Mouse (Mus musculus): ENCODE measurements around the gene Akap9. TPM values are rescaled to one million over a fixed set of nuclear protein-coding genes. Genes with fewer than 3 reads are reported as not detected.
"Not testable (repeated sequence)": the region's sequence is repeated elsewhere in the genome, so short reads cannot be mapped to it uniquely, and the experiment has no call there.

Gene Akap9
- polyA plus RNA-seq (2014; fragmentation: Nextera tagmentation; extraction: Ambion mirVana): 198 and 256 TPM in 2 replicates

DNA sequence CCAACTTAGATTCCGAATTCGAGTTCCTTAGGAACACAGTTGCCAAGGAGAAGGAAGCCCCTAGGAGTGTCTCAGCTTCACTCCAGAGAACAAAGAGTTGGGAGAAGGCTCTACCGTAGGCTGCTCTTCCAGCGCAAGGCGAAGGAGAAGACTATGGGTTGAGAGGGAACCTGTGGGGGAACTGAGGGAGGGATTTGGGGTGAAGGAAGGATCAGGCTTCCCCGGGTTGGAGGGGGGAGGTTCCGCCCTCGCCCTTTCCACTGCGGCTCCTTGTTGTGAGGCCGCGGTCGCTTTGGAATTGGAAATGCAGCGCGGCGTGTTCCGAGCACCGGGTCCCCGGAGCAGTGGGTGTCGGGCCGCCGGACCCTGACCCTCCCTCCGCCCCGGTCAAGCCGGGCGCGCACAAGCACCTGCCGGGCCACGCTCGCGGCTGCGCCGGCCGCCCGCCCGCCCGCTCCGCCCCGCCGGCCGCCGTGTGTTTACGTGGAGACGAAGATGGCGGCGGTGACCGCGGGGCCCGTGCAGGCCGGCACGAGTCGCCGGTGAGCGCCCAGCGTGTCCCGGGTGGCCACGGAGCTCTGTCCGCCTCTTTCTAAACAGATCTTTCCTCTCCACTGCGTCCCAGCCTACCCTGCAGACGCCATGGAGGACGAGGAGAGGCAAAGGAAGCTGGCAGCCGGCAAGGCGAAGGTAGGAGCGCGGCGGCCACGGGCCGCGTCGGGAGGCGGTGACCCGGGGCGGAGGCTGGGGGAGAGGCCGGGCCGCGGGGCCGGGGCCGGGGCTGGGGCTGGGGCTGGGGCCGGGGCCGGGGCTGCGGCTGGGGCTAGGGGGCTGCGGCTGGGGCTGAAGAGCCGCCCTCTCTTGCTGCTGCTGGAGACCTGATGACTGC, at the start of gene Akap9:
Akap9 (plus strand) TSS at position 254 of the 889 bp plus-strand sequence.
- Histone ChIP-seq H3K27ac (ENCODE audit: low read depth, low read length) (peak within 1 kb of the TSS; percentile 97), H3K9me3 (replicated peaks; ENCODE audit: control insufficient read depth, low read length) (no peaks in the 10 kb centered on the region), H3K9ac (ENCODE audit: low read length) (peak within 1 kb of the TSS; percentile 100), H3K4me2 (ENCODE audit: low read length) (peak within 1 kb of the TSS; percentile 56), H3K36me3 (ENCODE audit: control insufficient read depth, insufficient read depth, low read length) (0 out of 2 replicates have a peak, but pooled peaks cover 4% of the 10 kb centered on the region), H3K4me1 (ENCODE audit: control insufficient read depth, insufficient read depth, low read length) (peaks cover 17% of the 10 kb centered on the region), H3K4me3 (ENCODE audit: low read depth, low read length) (peak within 1 kb of the TSS; percentile 94), H3K27me3 (replicated peaks; ENCODE audit: control insufficient read depth, insufficient read depth, low read length) (no peaks in the 10 kb centered on the region)
- ATAC-seq (peak; percentile 87), DNase-seq (ENCODE audit: low spot score) (peak; percentile 78)
- 2% methylated on average over 43 of the region's 82 CpGs for whole genome bisulfite sequencing

DNA sequence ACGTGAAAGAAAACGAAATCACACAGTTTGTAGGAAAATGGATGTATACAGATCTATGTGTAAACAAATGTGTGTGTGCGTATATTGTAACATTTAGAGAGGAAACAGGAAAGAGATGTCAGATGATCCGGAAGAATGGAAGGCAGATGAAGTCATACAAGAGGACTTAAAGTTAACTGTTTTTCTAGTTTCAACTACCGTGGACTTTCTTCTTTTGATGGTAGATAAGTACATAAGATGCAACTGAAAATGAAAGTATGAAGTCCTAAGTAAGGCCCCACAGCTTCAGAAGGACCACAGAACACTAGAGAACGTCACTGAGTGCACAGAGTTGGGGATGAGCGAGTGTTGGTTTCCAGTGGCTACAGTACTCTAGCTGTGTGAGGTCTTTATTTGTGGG, 41.0 kb upstream of the Akap9 start:
- not testable (repeated sequence) for DNase-seq (ENCODE audit: low spot score); H3K27ac ChIP-seq (ENCODE audit: low read depth, low read length); H3K4me2 ChIP-seq (ENCODE audit: low read length); H3K9me3 ChIP-seq (replicated peaks; ENCODE audit: control insufficient read depth, low read length); ATAC-seq; H3K36me3 ChIP-seq (ENCODE audit: control insufficient read depth, insufficient read depth, low read length); H3K4me1 ChIP-seq (ENCODE audit: control insufficient read depth, insufficient read depth, low read length); H3K4me3 ChIP-seq (ENCODE audit: low read depth, low read length); H3K9ac ChIP-seq (ENCODE audit: low read length); H3K27me3 ChIP-seq (replicated peaks; ENCODE audit: control insufficient read depth, insufficient read depth, low read length)
- 93% methylated on average over 7 of the region's 7 CpGs for WGBS

DNA sequence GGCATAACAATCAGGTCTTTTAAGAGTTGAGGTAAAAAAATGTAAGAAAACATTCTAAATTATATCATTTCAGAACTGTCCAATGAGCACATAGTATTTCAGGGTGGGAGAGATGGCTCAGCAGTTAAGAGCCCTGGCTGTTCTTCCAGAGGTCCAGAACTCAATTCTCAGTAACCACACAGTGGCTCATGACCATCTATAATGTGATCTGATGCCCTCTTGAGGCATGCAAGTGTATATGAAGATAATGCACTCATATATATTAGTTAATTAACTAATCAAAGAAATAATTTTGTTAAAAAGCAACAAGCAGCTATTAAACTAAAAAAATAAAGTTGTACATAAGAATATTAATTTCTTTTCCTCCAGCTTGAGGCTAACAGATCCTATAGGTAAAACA, 38.7 kb upstream of the Akap9 start:
- peaks cover 6% of the 10 kb centered on the region for H3K4me1 ChIP-seq (ENCODE audit: control insufficient read depth, insufficient read depth, low read length)
- DNase-seq (ENCODE audit: low spot score) (no peak), ATAC-seq (no peak)
- H3K36me3 ChIP-seq (ENCODE audit: control insufficient read depth, insufficient read depth, low read length): no peaks in the 10 kb centered on the region
- H3K9me3 ChIP-seq (replicated peaks; ENCODE audit: control insufficient read depth, low read length): no peaks in the 10 kb centered on the region
- no peak overlapping the region for H3K27ac ChIP-seq (ENCODE audit: low read depth, low read length)
- no peak overlapping the region for H3K4me2 ChIP-seq (ENCODE audit: low read length)
- H3K9ac ChIP-seq (ENCODE audit: low read length): no peak overlapping the region
- H3K27me3 ChIP-seq (replicated peaks; ENCODE audit: control insufficient read depth, insufficient read depth, low read length): no peaks in the 10 kb centered on the region
- H3K4me3 ChIP-seq (ENCODE audit: low read depth, low read length): no peak overlapping the region

DNA sequence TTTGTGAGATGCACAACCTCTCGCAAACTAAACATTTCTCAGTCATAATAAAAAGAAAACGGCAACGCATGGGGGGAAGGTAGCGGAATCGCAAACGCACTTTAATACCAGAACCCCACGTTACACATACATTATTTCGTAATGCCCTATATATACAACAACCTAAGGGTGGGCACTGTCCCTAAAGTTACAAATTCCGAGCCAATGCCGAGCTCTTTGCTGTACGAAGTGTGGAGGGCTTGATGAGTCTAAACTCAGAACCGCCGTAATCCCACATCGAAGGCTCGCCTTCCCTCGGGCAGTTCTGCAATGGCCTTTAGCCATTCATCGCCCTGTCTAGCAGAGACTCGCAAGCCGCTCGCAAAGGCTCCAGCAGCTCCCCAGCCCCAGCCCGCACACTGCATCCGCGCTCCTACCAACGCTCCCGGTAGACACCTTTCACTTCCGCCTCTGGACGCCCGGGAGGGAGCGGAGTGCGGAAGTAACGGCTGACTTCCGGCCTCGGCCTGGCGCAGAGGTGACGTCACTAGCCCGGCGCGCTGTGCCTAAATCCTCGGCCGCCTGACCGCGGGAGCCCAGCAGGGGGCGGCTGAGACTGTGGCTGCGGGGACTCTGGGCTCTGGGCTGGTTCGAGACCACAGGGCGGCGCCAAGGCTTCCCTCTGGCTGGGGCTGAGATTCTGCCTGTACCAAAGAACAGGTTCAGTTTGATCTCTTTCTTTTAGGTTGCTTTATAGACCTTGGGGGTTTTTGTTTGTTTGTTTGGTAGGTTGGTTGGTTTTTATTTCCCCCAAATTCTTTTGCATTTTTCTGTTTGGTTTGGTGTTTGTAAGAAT, 34.2 kb upstream of the Akap9 start, which contains the start of gene Mterf1a:
Mterf1a (minus strand) TSS at position 475 of the 835 bp plus-strand sequence.
- not testable (repeated sequence) for H3K27me3 ChIP-seq (replicated peaks; ENCODE audit: control insufficient read depth, insufficient read depth, low read length); DNase-seq (ENCODE audit: low spot score); H3K4me1 ChIP-seq (ENCODE audit: control insufficient read depth, insufficient read depth, low read length); H3K36me3 ChIP-seq (ENCODE audit: control insufficient read depth, insufficient read depth, low read length); H3K9me3 ChIP-seq (replicated peaks; ENCODE audit: control insufficient read depth, low read length); H3K27ac ChIP-seq (ENCODE audit: low read depth, low read length)
- Histone ChIP-seq H3K9ac (ENCODE audit: low read length) (peak within 1 kb of the TSS; percentile 60), H3K4me3 (ENCODE audit: low read depth, low read length) (peak within 1 kb of the TSS; percentile 39), H3K4me2 (ENCODE audit: low read length) (peak within 1 kb of the TSS; percentile 71)
- 2% methylated on average over 9 of the region's 47 CpGs for WGBS
- ATAC-seq: peak; percentile 100

DNA sequence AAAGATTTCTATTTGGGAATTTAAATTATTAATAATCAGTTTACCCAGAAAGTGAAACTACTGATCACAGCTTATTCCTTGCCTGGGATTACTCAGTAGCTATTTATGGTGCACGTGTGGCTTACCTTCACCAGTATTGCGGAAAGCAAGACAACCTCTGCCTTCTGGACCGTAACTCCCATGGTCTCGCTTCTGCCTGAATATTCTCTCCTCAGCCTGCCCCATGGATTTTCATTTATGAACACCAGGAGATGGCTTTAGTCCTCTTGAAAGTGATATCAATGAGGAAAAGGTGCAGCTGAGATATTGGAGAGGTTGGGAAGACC, 33.6 kb upstream of the Akap9 start:
- not testable (repeated sequence) for H3K4me2 ChIP-seq (ENCODE audit: low read length)

DNA sequence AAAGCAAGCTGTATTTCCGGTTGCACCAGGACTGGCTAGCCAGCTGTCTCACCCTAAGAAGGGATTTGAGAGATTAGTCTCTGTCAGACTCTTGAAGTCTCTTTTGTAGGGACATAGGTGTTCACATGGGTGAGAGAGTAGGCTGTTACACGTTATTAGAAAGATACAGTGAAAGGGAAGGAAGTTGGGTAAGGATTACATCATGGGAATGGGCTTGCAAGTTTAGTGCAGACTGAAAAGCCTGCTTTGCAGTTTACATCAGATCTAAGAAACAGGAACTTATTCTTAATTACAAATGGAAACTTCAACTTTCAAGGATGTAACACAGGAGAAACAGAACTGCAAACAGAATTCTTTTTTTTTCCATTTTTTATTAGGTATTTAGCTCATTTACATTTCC, 22.4 kb upstream of the Akap9 start:
- DNase-seq (ENCODE audit: low spot score): no peak
- Histone ChIP-seq H3K4me2 (ENCODE audit: low read length) (no peak overlapping the region), H3K4me1 (ENCODE audit: control insufficient read depth, insufficient read depth, low read length) (no peaks in the 10 kb centered on the region), H3K4me3 (ENCODE audit: low read depth, low read length) (no peak overlapping the region), H3K27ac (ENCODE audit: low read depth, low read length) (no peak overlapping the region), H3K9ac (ENCODE audit: low read length) (no peak overlapping the region), H3K27me3 (replicated peaks; ENCODE audit: control insufficient read depth, insufficient read depth, low read length) (no peaks in the 10 kb centered on the region), H3K9me3 (replicated peaks; ENCODE audit: control insufficient read depth, low read length) (no peaks in the 10 kb centered on the region), H3K36me3 (ENCODE audit: control insufficient read depth, insufficient read depth, low read length) (no peaks in the 10 kb centered on the region)
- ATAC-seq: no peak
- 59% methylated on average over 2 of the region's 2 CpGs for WGBS

More for the DNA sequence above, 33.6 kb upstream of the Akap9 start:
- ATAC-seq; H3K36me3 ChIP-seq (ENCODE audit: control insufficient read depth, insufficient read depth, low read length); H3K9me3 ChIP-seq (replicated peaks; ENCODE audit: control insufficient read depth, low read length); H3K27ac ChIP-seq (ENCODE audit: low read depth, low read length); DNase-seq (ENCODE audit: low spot score); H3K27me3 ChIP-seq (replicated peaks; ENCODE audit: control insufficient read depth, insufficient read depth, low read length); H3K9ac ChIP-seq (ENCODE audit: low read length); H3K4me1 ChIP-seq (ENCODE audit: control insufficient read depth, insufficient read depth, low read length): not testable (repeated sequence)
- H3K4me3 ChIP-seq (ENCODE audit: low read depth, low read length): peak overlapping the region; percentile 5; the same call in 1 of the 2 replicates
- 98% methylated on average over 4 of the region's 4 CpGs for WGBS

DNA sequence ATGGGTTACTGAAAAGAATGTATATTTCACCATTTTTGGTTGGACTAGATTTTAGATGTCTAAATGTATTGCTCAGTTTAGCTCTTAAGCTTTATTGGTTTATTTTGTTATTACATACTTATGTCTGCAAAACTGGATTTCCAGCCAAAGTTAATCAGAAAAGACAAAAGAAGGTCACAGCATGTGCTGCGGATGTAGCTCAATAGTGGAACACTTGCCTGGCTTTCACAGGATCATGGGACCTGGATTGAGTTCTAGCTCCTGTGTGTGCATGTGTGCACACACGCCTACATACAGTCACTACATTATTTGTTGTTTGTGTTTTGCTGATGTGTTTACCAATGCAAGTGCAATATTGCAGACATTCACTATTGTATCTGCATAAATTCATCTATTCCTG, 5.5 kb upstream of the Akap9 start:
- H3K36me3 ChIP-seq (ENCODE audit: control insufficient read depth, insufficient read depth, low read length): no peaks in the 10 kb centered on the region
- WGBS: 85% methylated on average over 2 of the region's 2 CpGs
- no peaks in the 10 kb centered on the region for H3K27me3 ChIP-seq (replicated peaks; ENCODE audit: control insufficient read depth, insufficient read depth, low read length)
- H3K4me1 ChIP-seq (ENCODE audit: control insufficient read depth, insufficient read depth, low read length): peaks cover 6% of the 10 kb centered on the region; the same call in 1 of the 2 replicates
- no peak overlapping the region for H3K4me3 ChIP-seq (ENCODE audit: low read depth, low read length)
- H3K9me3 ChIP-seq (replicated peaks; ENCODE audit: control insufficient read depth, low read length): no peaks in the 10 kb centered on the region
- no peak for ATAC-seq
- no peak overlapping the region for H3K27ac ChIP-seq (ENCODE audit: low read depth, low read length)
- DNase-seq (ENCODE audit: low spot score): no peak
- H3K9ac ChIP-seq (ENCODE audit: low read length): no peak overlapping the region
- H3K4me2 ChIP-seq (ENCODE audit: low read length): no peak overlapping the region

DNA sequence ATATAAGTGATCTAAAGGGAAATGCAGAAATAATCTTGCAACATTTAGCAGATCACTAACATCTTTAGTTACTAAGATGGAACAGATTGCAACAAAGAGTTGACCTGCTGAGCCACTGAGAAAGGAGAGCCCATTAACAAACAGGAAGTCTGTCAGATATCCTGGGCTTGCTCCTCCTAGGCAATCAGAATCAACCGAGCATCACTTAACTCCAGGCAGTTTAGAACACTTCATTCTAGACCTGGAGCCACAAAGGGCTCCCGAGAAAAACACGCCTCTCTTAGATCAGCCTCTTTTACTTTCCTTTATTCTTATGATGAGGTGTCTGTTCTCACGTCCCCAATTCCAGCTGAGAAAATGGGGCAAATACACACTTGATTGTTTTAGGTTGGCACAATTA, 1.2 kb upstream of the Akap9 start:
- no peak for ATAC-seq
- H3K27me3 ChIP-seq (replicated peaks; ENCODE audit: control insufficient read depth, insufficient read depth, low read length): no peaks in the 10 kb centered on the region
- H3K4me3 ChIP-seq (ENCODE audit: low read depth, low read length): no peak overlapping the region
- H3K36me3 ChIP-seq (ENCODE audit: control insufficient read depth, insufficient read depth, low read length): 0 out of 2 replicates have a peak, but pooled peaks cover under 1% of the 10 kb centered on the region
- H3K9ac ChIP-seq (ENCODE audit: low read length): no peak overlapping the region
- H3K27ac ChIP-seq (ENCODE audit: low read depth, low read length): no peak overlapping the region
- peak; percentile 25 for DNase-seq (ENCODE audit: low spot score)
- 13% methylated on average over 4 of the region's 4 CpGs for WGBS
- H3K9me3 ChIP-seq (replicated peaks; ENCODE audit: control insufficient read depth, low read length): no peaks in the 10 kb centered on the region
- H3K4me2 ChIP-seq (ENCODE audit: low read length): no peak overlapping the region
- peaks cover 17% of the 10 kb centered on the region for H3K4me1 ChIP-seq (ENCODE audit: control insufficient read depth, insufficient read depth, low read length)
